Mouse (Mus musculus) WW6 (cell line): ENCODE data around the gene Mapk8ip1.
"Not testable (repeated sequence)": the region's sequence is repeated elsewhere in the genome, so short reads cannot be mapped to it uniquely, and the experiment has no call there.

Experiments used
- DNase-seq: peaks from one replicate; pipeline ENCODE4 v3.0.0-alpha.2; 2013; ENCODE audit warnings: low read depth, low spot score

Gene Mapk8ip1

GRCm38 (mm10) chr2:92425366-92425765, 24.3 kb upstream of the Mapk8ip1 start:
- no peak for DNase-seq

GRCm38 (mm10) chr2:92424462-92425308, 23.6 kb upstream of the Mapk8ip1 start:
- no peak for DNase-seq

GRCm38 (mm10) chr2:92423702-92424461, 22.8 kb upstream of the Mapk8ip1 start:
- DNase-seq = no peak

- DNase-seq = no peak
Observed at GRCm38 (mm10) chr2:92423156-92423555, 22.1 kb upstream of the Mapk8ip1 start.

DNA sequence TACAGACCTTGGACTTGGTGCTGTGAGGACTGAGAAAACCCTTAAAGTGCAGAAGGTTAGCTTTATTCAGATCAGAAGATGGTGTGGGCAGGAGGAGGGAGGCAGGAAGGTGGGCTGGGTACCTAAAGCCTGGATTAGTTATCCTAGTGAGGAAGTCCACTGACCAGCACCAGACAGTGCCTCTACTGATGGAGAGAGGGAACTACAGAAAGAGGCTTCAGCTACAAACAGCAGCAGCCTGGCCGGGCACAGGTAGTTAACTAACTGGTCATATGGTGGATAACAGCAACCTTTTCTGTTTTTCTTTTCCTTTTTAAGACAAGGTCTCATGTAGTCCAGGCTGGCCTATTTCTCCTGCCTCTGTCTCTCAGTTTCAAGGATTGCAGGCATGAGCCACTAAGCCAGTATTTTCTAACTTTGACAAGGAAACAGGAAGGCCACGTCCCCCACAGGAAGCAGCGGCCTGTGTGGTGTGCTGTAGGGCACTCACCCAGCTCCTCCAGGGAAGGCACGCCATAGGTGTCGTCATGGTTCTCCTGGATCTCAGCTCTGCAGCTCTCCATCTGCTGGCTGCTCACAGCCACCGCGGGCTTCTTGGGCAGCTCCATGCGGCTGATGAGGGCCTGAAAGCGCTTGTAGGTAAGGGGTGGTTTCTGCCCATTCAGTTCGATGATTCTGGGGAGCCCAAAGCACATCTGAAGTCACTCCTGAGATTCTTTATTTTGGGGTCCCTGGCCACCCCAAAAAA, 21.5 kb upstream of the Mapk8ip1 start:
- DNase-seq = no peak

DNA sequence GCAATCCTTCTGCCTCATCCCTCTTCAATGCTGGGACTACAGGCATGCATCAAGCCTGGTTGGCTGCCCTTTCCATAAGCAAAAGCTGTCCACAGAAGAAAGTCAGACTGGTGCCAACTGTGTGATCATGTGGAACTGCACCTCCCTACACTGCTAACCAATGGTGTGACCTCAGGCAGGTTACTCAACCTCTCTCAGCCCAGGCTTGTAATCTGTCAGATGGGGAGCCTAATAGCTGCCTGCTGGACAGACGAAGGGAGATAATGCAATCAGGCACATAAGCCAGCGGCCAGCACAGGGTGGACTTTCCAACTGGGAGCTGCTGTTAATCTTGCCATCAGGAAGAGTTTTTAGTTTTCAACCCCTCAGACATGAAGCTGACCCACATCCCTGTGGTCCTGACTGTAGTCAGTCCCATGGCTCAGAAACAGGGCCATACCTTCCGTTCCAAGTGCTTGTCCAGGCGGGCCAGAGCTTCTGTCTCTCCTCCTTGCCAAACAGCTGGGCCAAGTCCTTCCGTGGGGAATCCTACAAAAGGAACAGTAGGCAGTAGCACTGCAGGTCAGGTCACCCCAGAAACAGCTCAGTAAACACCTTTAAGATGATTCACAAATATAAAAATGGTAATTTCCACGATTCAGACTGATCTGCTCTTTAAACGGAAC, 20.8 kb upstream of the Mapk8ip1 start:
- DNase-seq = no peak

DNA sequence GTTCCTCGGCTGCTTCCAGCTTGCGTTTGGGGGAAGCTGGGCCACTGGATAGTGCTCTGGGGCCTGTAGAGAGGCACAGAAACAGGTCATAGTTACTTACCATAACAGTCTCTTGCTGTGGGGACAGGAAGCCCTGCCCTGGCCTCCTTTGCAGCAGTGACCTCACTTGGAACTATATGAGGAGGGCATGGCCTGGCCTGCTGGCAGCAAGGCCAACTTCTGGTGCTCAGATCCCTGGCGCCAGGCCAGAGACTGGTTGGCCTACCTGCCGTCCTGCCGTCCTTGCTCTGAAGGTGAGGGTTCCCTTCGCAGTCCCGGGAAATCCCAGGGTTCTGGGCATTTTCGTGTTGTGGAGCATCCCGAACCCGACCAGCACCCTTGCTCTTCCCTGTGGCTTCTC, 10.6 kb upstream of the Mapk8ip1 start:
- no peak for DNase-seq

DNA sequence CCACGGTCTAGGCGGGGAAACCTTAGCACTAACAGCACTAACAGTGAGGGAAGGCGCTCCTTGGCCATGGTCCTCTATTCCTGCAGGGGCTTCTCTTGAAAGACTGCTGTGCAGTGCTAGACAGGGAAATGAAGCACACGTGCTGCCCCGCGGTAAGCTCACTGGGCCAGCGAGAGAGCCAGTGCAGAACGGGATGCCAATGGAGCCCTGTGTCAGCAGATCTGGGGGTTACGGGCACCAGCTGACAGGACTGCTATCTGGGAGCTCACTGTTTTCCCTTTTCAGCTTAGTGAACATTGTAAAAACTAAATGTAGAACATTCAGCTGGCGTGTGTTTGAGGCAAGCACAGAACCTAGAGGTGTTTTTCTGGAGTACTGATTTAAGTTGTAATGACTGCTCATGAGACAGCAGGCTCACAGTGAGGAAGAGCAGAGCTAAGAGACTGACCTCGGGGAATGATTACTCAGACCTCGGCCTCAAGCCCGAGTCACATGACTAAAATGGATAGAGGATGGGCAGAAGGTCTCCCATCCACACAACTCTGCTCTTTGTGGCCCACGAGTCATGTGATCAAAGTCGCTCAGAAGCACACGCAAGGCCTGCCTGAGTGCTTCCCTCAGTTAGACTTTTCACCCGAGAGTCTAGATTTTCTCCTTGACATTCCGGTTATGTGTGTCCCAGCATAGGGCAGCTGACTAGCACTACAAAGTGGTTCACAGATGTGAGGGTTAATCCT, 7.4 kb upstream of the Mapk8ip1 start:
- no peak for DNase-seq

DNA sequence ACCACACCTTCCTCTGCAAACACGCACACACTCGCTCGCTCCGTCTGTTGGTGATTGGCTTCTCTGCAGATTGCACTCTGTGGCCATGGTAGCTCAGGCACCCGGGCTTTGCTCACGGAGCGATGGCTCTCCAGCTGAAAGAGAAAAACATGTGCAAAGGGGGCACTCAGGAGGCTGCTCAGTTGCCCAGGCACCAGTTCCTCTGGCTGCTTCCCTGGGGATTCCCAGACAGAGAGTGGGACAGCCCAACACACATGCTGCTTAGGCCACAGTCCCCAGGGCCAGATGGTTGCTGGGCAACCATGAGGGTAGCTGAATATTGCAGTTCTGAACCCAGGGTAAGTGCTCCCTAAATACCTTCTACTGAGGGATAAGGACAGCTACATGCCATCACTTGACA, 4.6 kb upstream of the Mapk8ip1 start:
- DNase-seq = no peak

DNA sequence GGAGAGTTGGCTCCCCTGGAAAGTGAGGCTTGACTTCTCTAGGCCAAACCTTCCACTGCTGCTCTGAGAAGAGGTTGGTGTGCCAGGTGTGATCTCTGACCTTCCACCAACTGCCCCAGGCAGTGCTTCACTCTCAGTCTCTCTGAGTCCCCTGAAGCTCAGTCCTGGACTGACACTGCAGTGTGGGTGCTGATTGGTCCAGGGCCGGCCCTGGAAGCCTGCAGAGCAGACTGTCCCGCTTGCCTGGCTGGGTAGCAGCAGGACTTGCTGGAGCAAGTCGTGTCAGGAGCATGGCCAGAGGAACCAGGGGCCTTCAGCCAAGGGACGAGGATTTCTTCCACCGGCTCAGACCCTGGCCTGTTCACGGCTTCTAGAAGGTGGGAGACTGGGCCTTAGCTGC, 3.7 kb upstream of the Mapk8ip1 start:
- DNase-seq = no peak

DNA sequence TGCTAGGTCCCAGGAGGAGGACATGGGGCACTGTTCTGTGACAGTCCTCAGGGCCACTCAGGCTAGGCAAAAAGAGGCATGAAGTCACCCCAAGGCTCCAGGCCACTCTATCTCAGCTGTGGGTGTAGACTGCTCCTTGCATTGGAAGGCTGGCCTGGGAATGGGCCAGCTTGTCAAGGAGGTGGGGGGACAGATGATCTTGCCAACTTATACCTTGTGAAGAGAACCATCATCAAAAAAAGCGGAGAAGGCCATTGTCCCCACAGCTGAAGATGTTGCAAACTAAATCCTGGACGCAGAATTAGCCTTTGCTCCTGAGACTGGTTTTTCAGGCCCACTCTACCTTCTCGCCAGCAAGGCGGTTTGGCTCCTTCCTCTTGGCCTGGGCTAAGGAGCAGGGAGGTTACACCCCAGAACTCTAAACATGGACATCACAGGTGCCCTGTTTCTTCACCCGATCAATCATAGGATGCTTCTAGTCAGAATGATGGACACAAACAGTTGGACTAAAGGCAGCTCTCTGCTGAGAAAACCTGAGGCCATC, 2.8 kb upstream of the Mapk8ip1 start:
- DNase-seq = no peak

DNA sequence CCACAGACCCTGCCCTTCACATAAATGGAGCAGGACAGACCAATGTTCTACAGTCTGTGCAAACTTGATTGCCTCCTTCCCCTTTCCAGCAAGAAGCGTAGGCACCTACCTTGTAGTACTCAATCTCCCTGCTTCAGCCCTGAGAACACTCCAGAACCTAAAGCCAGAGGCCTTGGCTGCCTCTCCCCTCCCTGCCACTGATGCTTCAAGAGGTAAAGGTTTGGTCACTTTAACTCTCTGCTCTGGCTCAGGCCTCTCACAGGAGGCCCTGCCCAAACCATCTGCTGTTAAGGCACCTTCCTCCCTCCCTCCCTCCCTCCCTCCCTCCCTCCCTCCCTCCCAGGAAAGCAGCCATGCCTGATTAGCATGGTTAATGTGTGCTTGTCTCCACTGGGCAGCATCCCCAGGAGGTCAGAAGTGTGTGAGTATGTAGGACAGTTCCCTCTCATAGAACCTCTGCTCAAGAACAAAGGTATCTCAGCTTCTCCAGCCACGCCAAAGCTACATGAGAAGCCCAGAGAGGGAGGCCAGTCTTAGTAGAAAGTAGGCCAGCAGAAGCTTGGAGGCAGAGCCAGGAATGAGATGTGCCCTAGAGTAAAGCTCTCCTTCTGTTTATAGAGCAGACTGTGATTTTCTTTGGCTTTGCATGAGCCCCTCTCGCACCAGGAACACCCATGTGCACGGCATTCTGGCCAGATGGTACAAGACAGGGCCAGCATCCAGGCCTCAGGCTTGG, 1.7 kb upstream of the Mapk8ip1 start:
- DNase-seq = no peak

DNA sequence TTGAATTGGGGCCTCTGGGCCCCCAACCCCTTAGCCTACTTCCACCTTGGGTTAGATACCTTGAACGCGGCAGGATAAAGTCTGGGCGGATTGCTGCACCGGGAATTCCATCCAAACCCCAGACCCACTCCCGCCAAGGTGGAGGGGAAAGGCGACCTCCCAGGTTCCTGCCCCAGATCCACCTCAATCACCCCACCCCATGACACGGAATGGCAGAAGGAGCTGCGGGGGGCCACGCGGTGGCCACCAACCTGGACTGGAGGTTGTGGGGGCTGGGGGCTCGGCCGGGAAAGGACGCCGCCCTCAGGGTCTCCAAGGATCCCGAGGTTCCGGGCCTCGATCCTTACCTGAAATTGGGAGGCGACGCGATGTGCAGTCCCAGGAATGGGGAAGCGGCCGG, 381 bp downstream of the Mapk8ip1 start:
- no peak for DNase-seq

DNA sequence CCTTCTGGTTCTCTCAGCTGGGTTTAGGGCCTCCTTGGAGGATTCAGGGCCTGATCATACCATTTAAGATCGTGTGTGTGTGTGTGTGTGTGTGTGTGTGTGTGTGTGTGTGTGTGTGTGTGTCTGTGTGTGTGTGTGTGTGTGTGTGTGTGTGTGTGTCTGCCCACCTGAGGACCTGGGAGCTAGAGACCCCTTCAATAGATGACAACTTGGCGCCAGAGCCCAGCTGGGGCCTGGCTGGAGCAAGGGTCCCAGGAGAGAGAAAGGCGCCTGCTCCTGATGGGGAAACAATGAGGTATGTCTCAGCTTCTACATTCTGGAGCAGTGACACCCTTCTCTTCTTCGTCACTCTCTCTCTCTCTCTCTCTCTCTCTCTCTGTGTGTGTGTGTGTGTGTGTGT, 1.2 kb downstream of the Mapk8ip1 start:
- not testable (repeated sequence) for DNase-seq

DNA sequence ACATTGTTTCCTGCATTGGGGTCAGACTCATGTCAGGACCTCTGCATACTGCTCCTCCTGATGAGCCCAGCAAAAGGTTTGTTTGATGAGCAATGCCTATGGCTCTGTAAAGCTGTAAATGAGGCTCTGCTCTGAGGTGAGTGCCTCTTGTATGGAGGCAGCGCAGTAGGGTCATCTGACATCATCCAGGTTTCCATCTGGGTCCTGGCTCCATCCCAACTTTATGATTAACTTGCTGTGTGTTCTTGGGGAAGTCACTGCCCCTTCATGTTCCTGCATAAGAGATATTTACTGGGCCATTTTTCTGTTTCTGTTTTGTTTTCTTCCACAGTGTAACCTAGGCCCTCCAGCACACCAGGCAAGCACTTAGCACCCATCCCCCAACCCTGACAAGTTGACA, 3.6 kb downstream of the Mapk8ip1 start:
- DNase-seq = no peak

DNA sequence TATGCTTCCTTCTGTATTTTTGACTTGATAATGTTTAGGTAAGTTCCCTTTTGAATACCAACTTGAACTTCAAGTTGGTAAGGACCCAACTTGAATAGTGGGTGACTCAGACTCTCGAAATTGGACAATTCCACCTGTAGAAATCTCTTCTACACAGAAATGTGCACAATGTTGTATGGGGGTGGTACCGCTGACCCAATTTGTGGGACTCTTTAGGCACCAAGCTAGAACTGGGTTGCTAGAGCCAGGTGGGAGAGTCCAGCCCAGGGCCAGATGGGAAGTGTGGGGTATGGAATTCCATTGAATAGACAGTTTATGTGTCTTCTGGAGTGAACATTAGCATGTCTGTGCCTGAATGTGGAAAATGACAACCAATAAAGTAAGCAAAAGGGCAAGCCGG, 5.5 kb downstream of the Mapk8ip1 start:
- DNase-seq = no peak

GRCm38 (mm10) chr2:92392318-92393264, 8.5 kb downstream of the Mapk8ip1 start:
- DNase-seq = no peak

- no peak for DNase-seq
Observed at GRCm38 (mm10) chr2:92391703-92392317, 9.3 kb downstream of the Mapk8ip1 start.
